Mouse (Mus musculus) testis, adult 2 months (tissue): ENCODE results near the gene Selenop. TPM values are rescaled to one million over a fixed set of nuclear protein-coding genes. Genes with fewer than 3 reads are reported as not detected.
A peak's percentile ranks its signal among the peaks of the same experiment; 100 is the strongest.

ENCODE experiments used
- H3K27ac ChIP-seq: fragments of 200-500 bp; 2 replicates; pipeline ENCODE4 v1.5.1; 2012; ENCODE audit warnings: low read depth, low read length; ENCODE audit not compliant: control insufficient read depth, insufficient read depth
- H3K27me3 ChIP-seq: fragments of 200-500 bp; 2 replicates; pipeline ENCODE4 v1.6.1; 2012; ENCODE audit warnings: mild to moderate bottlenecking, low read length, moderate library complexity; ENCODE audit not compliant: control insufficient read depth, insufficient read depth
- H3K36me3 ChIP-seq: fragments of 200-500 bp; 2 replicates; pipeline ENCODE4 v1.6.1; 2012; ENCODE audit warnings: mild to moderate bottlenecking, low read length; ENCODE audit not compliant: control insufficient read depth, insufficient read depth
- H3K4me1 ChIP-seq: fragments of 200-500 bp; 2 replicates; pipeline ENCODE4 v1.6.1; 2012; ENCODE audit warnings: low read length; ENCODE audit not compliant: control insufficient read depth, insufficient read depth
- H3K4me3 ChIP-seq: fragments of 200-500 bp; 2 replicates; pipeline ENCODE4 v1.5.1; 2012; ENCODE audit warnings: low read depth, mild to moderate bottlenecking, low read length, moderate library complexity, mixed read lengths; ENCODE audit not compliant: control insufficient read depth
- CTCF ChIP-seq: fragments of 200-500 bp; IDR thresholded peaks from 2 replicates; pipeline ENCODE4 v1.5.1; 2012; ENCODE audit warnings: low read depth, mild to moderate bottlenecking, inconsistent platforms, low read length, moderate library complexity; ENCODE audit not compliant: control insufficient read depth, insufficient read depth, insufficient replicate concordance
- POLR2A ChIP-seq: fragments of 200-500 bp; IDR thresholded peaks from 2 replicates; pipeline ENCODE4 v1.6.1; 2012; ENCODE audit warnings: low read depth, mild to moderate bottlenecking, inconsistent platforms, low read length, moderate library complexity; ENCODE audit not compliant: control insufficient read depth
- polyA plus RNA-seq: library from polyadenylated mRNA; depleted of rRNA; stranded (reverse); fragments of >200 nt; gene quantifications from 2 replicates; pipeline ENCODE4 v1.2.3, GENCODE M21; 2012

Gene Selenop
- polyA plus RNA-seq, 1 experiment: 22.4 TPM

GRCm38 (mm10) chr15:3293477-3293876 lies 25.1 kb downstream of the Selenop start:
- Histone ChIP-seq H3K4me1 (no peaks in the 10 kb centered on the region), H3K27ac (no peak overlapping the region), H3K36me3 (no peaks in the 10 kb centered on the region), H3K4me3 (no peak overlapping the region), H3K27me3 (no peaks in the 10 kb centered on the region)
- TF ChIP-seq POLR2A (no peak), CTCF (no peak)

DNA sequence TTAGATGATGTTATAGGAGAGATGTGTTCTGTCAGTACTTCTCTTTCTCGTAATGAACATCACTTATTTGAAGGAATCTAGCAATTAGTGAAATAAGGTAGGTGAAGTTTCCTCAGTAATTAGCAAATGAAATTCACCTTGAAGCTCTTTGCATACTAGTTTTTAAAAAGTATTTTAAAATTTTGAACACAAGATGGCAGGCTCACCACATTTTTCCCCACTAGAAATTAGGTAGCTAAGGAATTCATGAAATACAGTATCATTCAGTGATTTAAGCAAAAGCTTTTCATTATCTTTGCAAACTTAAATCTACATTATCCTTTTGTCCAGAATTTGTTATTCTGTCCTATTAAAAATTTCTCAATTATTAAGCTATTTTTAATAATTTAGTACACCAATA lies 27.6 kb downstream of the Selenop start:
- Histone ChIP-seq H3K4me3 (no peak overlapping the region), H3K4me1 (no peaks in the 10 kb centered on the region), H3K27ac (no peak overlapping the region), H3K27me3 (no peaks in the 10 kb centered on the region), H3K36me3 (no peaks in the 10 kb centered on the region)
- TF ChIP-seq CTCF (no peak), POLR2A (no peak)

GRCm38 (mm10) chr15:3297615-3298014 lies 29.3 kb downstream of the Selenop start:
- H3K36me3 ChIP-seq: no peaks in the 10 kb centered on the region
- TF ChIP-seq POLR2A (no peak), CTCF (no peak)
- H3K4me3 ChIP-seq: no peak overlapping the region
- H3K27ac ChIP-seq: no peak overlapping the region
- H3K4me1 ChIP-seq: no peaks in the 10 kb centered on the region
- H3K27me3 ChIP-seq: no peaks in the 10 kb centered on the region

DNA sequence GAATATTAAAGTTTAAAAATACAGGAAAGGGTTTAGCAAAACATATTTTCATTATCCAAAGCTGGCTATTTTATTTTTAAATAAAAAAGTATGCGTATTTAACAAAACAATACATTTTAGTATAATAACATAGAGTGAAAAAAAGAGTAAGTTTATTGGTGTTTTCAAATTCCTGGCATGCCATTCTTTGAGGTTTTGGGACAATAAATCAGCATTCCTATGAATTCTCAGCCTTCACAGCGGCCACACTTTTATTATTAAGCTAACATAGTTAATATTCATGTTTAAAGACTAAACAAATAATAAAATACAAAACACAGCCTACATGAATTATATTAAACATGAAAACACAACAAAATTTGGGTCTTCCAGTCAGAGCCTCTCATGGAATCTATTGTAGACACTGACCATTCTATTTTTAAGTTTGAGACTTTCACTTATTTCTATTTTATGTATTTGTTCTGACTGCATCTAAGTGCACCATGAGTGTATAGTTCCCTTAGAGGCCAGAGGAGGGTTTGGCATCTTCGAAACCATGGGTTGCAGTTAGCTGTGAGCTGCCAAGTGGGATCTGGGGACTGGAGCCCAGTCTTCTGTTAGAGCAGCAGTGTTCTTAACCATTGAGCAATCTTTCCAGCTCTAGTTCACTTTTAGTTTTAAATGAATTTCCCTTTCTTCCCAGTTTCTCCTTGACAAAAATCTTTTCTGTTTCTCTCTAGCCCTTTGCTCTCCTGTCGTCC lies 32.2 kb downstream of the Selenop start:
- Histone ChIP-seq H3K27ac (no peak overlapping the region), H3K4me3 (no peak overlapping the region), H3K36me3 (no peaks in the 10 kb centered on the region), H3K27me3 (no peaks in the 10 kb centered on the region), H3K4me1 (peaks cover 6% of the 10 kb centered on the region)
- TF ChIP-seq CTCF: no peak
- TF ChIP-seq POLR2A: no peak

- H3K27ac ChIP-seq: peak within 1 kb of the TSS; percentile 64
- peaks cover 6% of the 10 kb centered on the region for H3K4me1 ChIP-seq
- no peaks in the 10 kb centered on the region for H3K27me3 ChIP-seq
- peak within 1 kb of the TSS; percentile 86 for H3K4me3 ChIP-seq
- 0 out of 2 replicates have a peak, but pooled peaks have one; percentile 24 for TF ChIP-seq POLR2A
- no peak for TF ChIP-seq CTCF
- H3K36me3 ChIP-seq: no peaks in the 10 kb centered on the region
Observed at GRCm38 (mm10) chr15:3303426-3303825, 35.1 kb downstream of the Selenop start, which contains the start of gene Ccdc152. TSS of gene Ccdc152 (minus strand) at chr15:3303526.

DNA sequence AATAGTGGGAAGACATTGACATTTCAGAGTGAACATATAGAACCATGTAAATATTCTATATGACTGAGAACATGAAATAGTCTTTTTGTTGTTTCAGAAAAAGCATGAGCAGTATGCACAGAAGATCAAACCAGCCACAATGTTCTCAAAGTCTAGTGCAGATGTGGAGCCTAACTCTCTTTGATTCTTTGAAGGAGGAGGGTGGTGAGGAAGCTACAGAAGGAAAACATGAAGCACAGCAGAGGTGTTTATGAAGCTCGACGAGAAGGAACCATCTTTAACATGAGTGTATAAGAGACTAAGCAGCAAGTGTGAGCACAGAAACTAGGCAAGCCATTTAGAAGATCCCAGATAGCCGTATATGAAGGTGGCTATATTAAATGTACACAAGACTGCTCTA lies 41.5 kb downstream of the Selenop start:
- Histone ChIP-seq H3K4me1 (no peaks in the 10 kb centered on the region), H3K27me3 (no peaks in the 10 kb centered on the region)

GRCm38 (mm10) chr15:3312937-3313336 lies 44.6 kb downstream of the Selenop start:
- Histone ChIP-seq H3K36me3 (no peaks in the 10 kb centered on the region), H3K27ac (no peak overlapping the region), H3K4me1 (no peaks in the 10 kb centered on the region), H3K4me3 (no peak overlapping the region), H3K27me3 (no peaks in the 10 kb centered on the region)
- no peak for TF ChIP-seq POLR2A

More for the DNA sequence above, 41.5 kb downstream of the Selenop start:
- H3K27ac ChIP-seq: no peak overlapping the region
- H3K4me3 ChIP-seq: no peak overlapping the region
- H3K36me3 ChIP-seq: no peaks in the 10 kb centered on the region
- TF ChIP-seq POLR2A: no peak
- no peak for TF ChIP-seq CTCF

DNA sequence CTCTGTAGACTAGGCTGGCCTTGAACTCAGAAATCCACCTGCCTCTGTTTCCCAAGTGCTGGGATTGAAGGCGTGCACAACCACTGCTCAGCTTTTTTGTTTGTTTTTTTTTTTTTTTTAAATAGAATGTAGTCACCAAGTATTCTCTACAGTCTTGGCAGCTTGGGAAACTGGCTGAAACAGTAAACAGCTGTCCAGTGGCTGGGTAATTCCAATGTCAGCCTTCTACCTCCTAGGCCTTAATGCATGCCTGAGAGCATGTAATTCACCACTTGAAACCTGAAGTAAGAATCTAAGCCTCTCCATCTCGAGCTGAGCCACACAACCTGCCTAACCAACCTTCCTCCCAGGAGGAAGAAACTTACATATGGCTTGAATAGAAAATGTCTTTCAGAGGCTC lies 48.3 kb downstream of the Selenop start:
- TF ChIP-seq CTCF: no peak
- TF ChIP-seq POLR2A: no peak
- no peaks in the 10 kb centered on the region for H3K27me3 ChIP-seq
- no peaks in the 10 kb centered on the region for H3K36me3 ChIP-seq
- H3K4me1 ChIP-seq: no peaks in the 10 kb centered on the region
- H3K27ac ChIP-seq: no peak overlapping the region
- H3K4me3 ChIP-seq: no peak overlapping the region
